Mouse (Mus musculus): ENCODE measurements around the gene Camkk2. TPM values are rescaled to one million over a fixed set of nuclear protein-coding genes. Genes with fewer than 3 reads are reported as not detected.

Gene Camkk2
- polyA plus RNA-seq, 1 experiment from 2014 or later = 24.3 TPM

Small RNAs within 50 kb of the gene (microRNA-seq; reads per million reads assigned to microRNA genes)
- not detected for gene Mir8115

Other genes starting within 250 kb of the Camkk2 start
- gene Ift81, start 164.9 kb downstream of the Camkk2 start, polyA plus RNA-seq (2016; fragmentation: Nextera tagmentation; extraction: Ambion mirVana) = 51.4 and 54.1 TPM in 2 replicates
- gene P2rx7, start 135.5 kb downstream of the Camkk2 start, polyA plus RNA-seq (2016; fragmentation: Nextera tagmentation; extraction: Ambion mirVana) = 0.63 and 1.0 TPM in 2 replicates
- 3.5 and 9.6 TPM in 2 replicates for gene P2rx4, start 71.9 kb downstream of the Camkk2 start, polyA plus RNA-seq (2016; fragmentation: Nextera tagmentation; extraction: Ambion mirVana)
- gene Anapc5, start 41.9 kb upstream of the Camkk2 start, polyA plus RNA-seq (2016; fragmentation: Nextera tagmentation; extraction: Ambion mirVana) = 499 and 524 TPM in 2 replicates
- gene Rnf34, start 70.6 kb upstream of the Camkk2 start, polyA plus RNA-seq (2016; fragmentation: Nextera tagmentation; extraction: Ambion mirVana) = 50.6 and 56.7 TPM in 2 replicates
- 77.9 and 83.9 TPM in 2 replicates for gene Kdm2b, start 210.4 kb upstream of the Camkk2 start, polyA plus RNA-seq (2016; fragmentation: Nextera tagmentation; extraction: Ambion mirVana)
- 8.7 and 10.3 TPM in 2 replicates for gene Orai1, start 235.7 kb upstream of the Camkk2 start, polyA plus RNA-seq (2016; fragmentation: Nextera tagmentation; extraction: Ambion mirVana)